Mouse (Mus musculus) thymus, adult 2 months (tissue): ENCODE data around the gene Gatc.

ENCODE experiments used
- CTCF ChIP-seq: fragments of 200-500 bp; IDR thresholded peaks from 2 replicates; pipeline ENCODE4 v1.5.1; 2012; ENCODE audit warnings: mild to moderate bottlenecking, control low read depth, low read length, moderate library complexity, borderline replicate concordance; ENCODE audit not compliant: control insufficient read depth, poor library complexity, insufficient read depth; ENCODE audit errors: extremely low read depth
- POLR2A ChIP-seq: fragments of 200-500 bp; IDR thresholded peaks from 2 replicates; pipeline ENCODE4 v1.6.1; 2012; ENCODE audit warnings: mild to moderate bottlenecking, low read length, control low read depth, moderate library complexity; ENCODE audit not compliant: control insufficient read depth, poor library complexity, insufficient read depth; ENCODE audit errors: extremely low read depth

- TF ChIP-seq POLR2A, result no peak
- no peak for TF ChIP-seq CTCF
These were observed 18.5 kb upstream of the Gatc start for GRCm38 (mm10) chr5:115359438-115359837.
